Mouse (Mus musculus): ENCODE data around the gene Odf3l2. TPM values are rescaled to one million over a fixed set of nuclear protein-coding genes. Genes with fewer than 3 reads are reported as not detected.

The Odf3l2 gene
- polyA plus RNA-seq, 1 experiment from 2014 or later: not detected

- Histone ChIP-seq H3K9ac (replicated peaks; ENCODE audit: low read depth) (no peak overlapping the region), H3K9me3 (ENCODE audit: low read length) (no peaks in the 10 kb centered on the region), H3K4me1 (ENCODE audit: insufficient read depth, low read depth, low read length) (peaks cover 10% of the 10 kb centered on the region; the same call in 1 of the 2 replicates), H3K4me3 (ENCODE audit: low read depth, low read length) (no peak overlapping the region), H3K36me3 (ENCODE audit: insufficient read depth, low read length) (no peaks in the 10 kb centered on the region), H3K27ac (ENCODE audit: low read length) (no peak overlapping the region), H3K4me2 (replicated peaks; ENCODE audit: low read depth, low read length) (no peak overlapping the region), H3K27me3 (replicated peaks; ENCODE audit: insufficient read depth, low read length) (no peaks in the 10 kb centered on the region)
- WGBS: 80% methylated on average over 3 of the region's 3 CpGs
- DNase-seq (ENCODE audit: low spot score) (no peak), ATAC-seq (no peak)
- TF ChIP-seq CTCF (IDR thresholded peaks at IDR 0.05) (no peak), EP300 (IDR thresholded peaks at IDR 0.05) (no peak)
These were observed 27.5 kb upstream of the Odf3l2 start for GRCm38 (mm10) chr10:79673054-79673453.

- Histone ChIP-seq H3K9ac (replicated peaks; ENCODE audit: low read depth) (no peak overlapping the region), H3K27ac (ENCODE audit: low read length) (no peak overlapping the region), H3K9me3 (ENCODE audit: low read length) (no peaks in the 10 kb centered on the region), H3K4me2 (replicated peaks; ENCODE audit: low read depth, low read length) (no peak overlapping the region), H3K4me1 (ENCODE audit: insufficient read depth, low read depth, low read length) (peaks cover 10% of the 10 kb centered on the region; the same call in 1 of the 2 replicates), H3K36me3 (ENCODE audit: insufficient read depth, low read length) (no peaks in the 10 kb centered on the region), H3K4me3 (ENCODE audit: low read depth, low read length) (no peak overlapping the region), H3K27me3 (replicated peaks; ENCODE audit: insufficient read depth, low read length) (no peaks in the 10 kb centered on the region)
- DNase-seq (ENCODE audit: low spot score) (no peak), ATAC-seq (no peak)
- TF ChIP-seq CTCF (IDR thresholded peaks at IDR 0.05) (peak; percentile 30; the same call in 1 of the 2 replicates), EP300 (IDR thresholded peaks at IDR 0.05) (no peak)
- WGBS: 53% methylated on average over 3 of the region's 3 CpGs
These were observed 26.5 kb upstream of the Odf3l2 start for GRCm38 (mm10) chr10:79672088-79672455.

GRCm38 (mm10) chr10:79671396-79672087, 26.0 kb upstream of the Odf3l2 start:
- 59% methylated on average over 6 of the region's 6 CpGs for WGBS
- Histone ChIP-seq H3K4me1 (ENCODE audit: insufficient read depth, low read depth, low read length) (peaks cover 10% of the 10 kb centered on the region; the same call in 1 of the 2 replicates), H3K9ac (replicated peaks; ENCODE audit: low read depth) (no peak overlapping the region), H3K27ac (ENCODE audit: low read length) (no peak overlapping the region), H3K27me3 (replicated peaks; ENCODE audit: insufficient read depth, low read length) (no peaks in the 10 kb centered on the region), H3K9me3 (ENCODE audit: low read length) (no peaks in the 10 kb centered on the region), H3K4me3 (ENCODE audit: low read depth, low read length) (no peak overlapping the region), H3K4me2 (replicated peaks; ENCODE audit: low read depth, low read length) (no peak overlapping the region), H3K36me3 (ENCODE audit: insufficient read depth, low read length) (no peaks in the 10 kb centered on the region)
- ATAC-seq (no peak), DNase-seq (ENCODE audit: low spot score) (no peak)
- TF ChIP-seq EP300 (IDR thresholded peaks at IDR 0.05) (no peak), CTCF (IDR thresholded peaks at IDR 0.05) (no peak)

- WGBS: 29% methylated on average over 15 of the region's 15 CpGs
- Histone ChIP-seq H3K4me3 (ENCODE audit: low read depth, low read length) (peak overlapping the region; percentile 88), H3K4me1 (ENCODE audit: insufficient read depth, low read depth, low read length) (peaks cover 10% of the 10 kb centered on the region; the same call in 1 of the 2 replicates), H3K4me2 (replicated peaks; ENCODE audit: low read depth, low read length) (peak overlapping the region; percentile 69), H3K9ac (replicated peaks; ENCODE audit: low read depth) (peak overlapping the region; percentile 45; the same call in 1 of the 2 replicates), H3K36me3 (ENCODE audit: insufficient read depth, low read length) (no peaks in the 10 kb centered on the region), H3K9me3 (ENCODE audit: low read length) (no peaks in the 10 kb centered on the region), H3K27me3 (replicated peaks; ENCODE audit: insufficient read depth, low read length) (no peaks in the 10 kb centered on the region), H3K27ac (ENCODE audit: low read length) (peak overlapping the region; percentile 88; the same call in 1 of the 2 replicates)
- TF ChIP-seq CTCF (IDR thresholded peaks at IDR 0.05) (no peak), EP300 (IDR thresholded peaks at IDR 0.05) (no peak)
- no peak for DNase-seq (ENCODE audit: low spot score)
- ATAC-seq: no peak
These were observed 24.7 kb upstream of the Odf3l2 start for GRCm38 (mm10) chr10:79670071-79670888.

GRCm38 (mm10) chr10:79669576-79670057, 24.1 kb upstream of the Odf3l2 start:
- peak overlapping the region; percentile 88 for H3K27ac ChIP-seq (ENCODE audit: low read length)
- WGBS: under 1% methylated on average over 47 of the region's 47 CpGs
- ATAC-seq: peak; percentile 47
- H3K27me3 ChIP-seq (replicated peaks; ENCODE audit: insufficient read depth, low read length): no peaks in the 10 kb centered on the region
- TF ChIP-seq EP300 (IDR thresholded peaks at IDR 0.05): no peak
- no peak for TF ChIP-seq CTCF (IDR thresholded peaks at IDR 0.05)
- H3K4me1 ChIP-seq (ENCODE audit: insufficient read depth, low read depth, low read length): peaks cover 10% of the 10 kb centered on the region; the same call in 1 of the 2 replicates
- no peaks in the 10 kb centered on the region for H3K36me3 ChIP-seq (ENCODE audit: insufficient read depth, low read length)
- H3K4me3 ChIP-seq (ENCODE audit: low read depth, low read length): peak overlapping the region; percentile 88
- H3K4me2 ChIP-seq (replicated peaks; ENCODE audit: low read depth, low read length): peak overlapping the region; percentile 69
- DNase-seq (ENCODE audit: low spot score): peak; percentile 65
- H3K9me3 ChIP-seq (ENCODE audit: low read length): no peaks in the 10 kb centered on the region
- peak overlapping the region; percentile 45 for H3K9ac ChIP-seq (replicated peaks; ENCODE audit: low read depth)

Data from lung, postnatal 0 days (tissue).